Mouse (Mus musculus): ENCODE results near the gene Ddx42. TPM values are rescaled to one million over a fixed set of nuclear protein-coding genes. Genes with fewer than 3 reads are reported as not detected.

Ddx42 gene
- polyA plus RNA-seq, 1 experiment from 2014 or later, result 87.1 TPM

- Histone ChIP-seq H3K36me3 (no peaks in the 10 kb centered on the region), H3K4me1 (replicated peaks) (peaks cover 46% of the 10 kb centered on the region), H3K27me3 (0 out of 2 replicates have a peak, but pooled peaks cover 5% of the 10 kb centered on the region), H3K4me2 (peak overlapping the region; percentile 63), H3K27ac (replicated peaks) (peak overlapping the region; percentile 77), H3K9me3 (no peaks in the 10 kb centered on the region), H3K4me3 (peak overlapping the region; percentile 78), H3K9ac (peak overlapping the region; percentile 73)
- peak; percentile 20 for ATAC-seq (ENCODE audit: low read depth)
- 14% methylated on average over 16 of the region's 16 CpGs for WGBS
These were observed 56.6 kb downstream of the Ddx42 start for GRCm38 (mm10) chr11:106273311-106273684.

GRCm38 (mm10) chr11:106273811-106274210, 57.1 kb downstream of the Ddx42 start:
- no peak for ATAC-seq (ENCODE audit: low read depth)
- WGBS, result 97% methylated on average over 6 of the region's 6 CpGs
- Histone ChIP-seq H3K4me3 (no peak overlapping the region), H3K27me3 (0 out of 2 replicates have a peak, but pooled peaks cover 5% of the 10 kb centered on the region), H3K4me1 (replicated peaks) (peaks cover 41% of the 10 kb centered on the region), H3K27ac (replicated peaks) (no peak overlapping the region), H3K9me3 (no peaks in the 10 kb centered on the region), H3K9ac (no peak overlapping the region), H3K36me3 (no peaks in the 10 kb centered on the region), H3K4me2 (peak overlapping the region; percentile 63; the same call in 1 of the 2 replicates)

GRCm38 (mm10) chr11:106274374-106274773, 57.6 kb downstream of the Ddx42 start:
- no peak overlapping the region for H3K27ac ChIP-seq (replicated peaks)
- 94% methylated on average over 1 of the region's 1 CpGs for WGBS
- ATAC-seq (ENCODE audit: low read depth), result no peak
- no peak overlapping the region for H3K9ac ChIP-seq
- no peak overlapping the region for H3K4me3 ChIP-seq
- peaks cover 35% of the 10 kb centered on the region for H3K4me1 ChIP-seq (replicated peaks)
- 0 out of 2 replicates have a peak, but pooled peaks cover 5% of the 10 kb centered on the region for H3K27me3 ChIP-seq
- H3K4me2 ChIP-seq, result no peak overlapping the region
- H3K9me3 ChIP-seq, result no peaks in the 10 kb centered on the region
- no peaks in the 10 kb centered on the region for H3K36me3 ChIP-seq

GRCm38 (mm10) chr11:106274971-106275411, 58.3 kb downstream of the Ddx42 start:
- Histone ChIP-seq H3K4me2 (no peak overlapping the region), H3K27ac (replicated peaks) (no peak overlapping the region), H3K36me3 (no peaks in the 10 kb centered on the region), H3K27me3 (0 out of 2 replicates have a peak, but pooled peaks cover 5% of the 10 kb centered on the region), H3K9me3 (no peaks in the 10 kb centered on the region), H3K4me1 (replicated peaks) (peaks cover 32% of the 10 kb centered on the region), H3K4me3 (no peak overlapping the region), H3K9ac (no peak overlapping the region)
- 91% methylated on average over 7 of the region's 7 CpGs for WGBS
- ATAC-seq (ENCODE audit: low read depth), result no peak

- H3K4me1 ChIP-seq (replicated peaks), result peaks cover 17% of the 10 kb centered on the region
- no peak within 1 kb of the TSS for H3K27ac ChIP-seq (replicated peaks)
- H3K4me3 ChIP-seq, result peak within 1 kb of the TSS; percentile 15; the same call in 1 of the 2 replicates
- WGBS, result 11% methylated on average over 25 of the region's 25 CpGs
- peak; percentile 37; the same call in 1 of the 2 replicates for ATAC-seq (ENCODE audit: low read depth)
- 0 out of 2 replicates have a peak, but pooled peaks cover 5% of the 10 kb centered on the region for H3K27me3 ChIP-seq
- no peaks in the 10 kb centered on the region for H3K9me3 ChIP-seq
- no peak within 1 kb of the TSS for H3K9ac ChIP-seq
- peak within 1 kb of the TSS; percentile 50 for H3K4me2 ChIP-seq
- H3K36me3 ChIP-seq, result no peaks in the 10 kb centered on the region
These were observed 59.7 kb downstream of the Ddx42 start, which contains the start of gene Tcam1 for GRCm38 (mm10) chr11:106276454-106276853. Gene Tcam1 (plus strand): TSS chr11:106276672.

GRCm38 (mm10) chr11:106282452-106282851, 65.7 kb downstream of the Ddx42 start:
- ATAC-seq (ENCODE audit: low read depth), result no peak

GRCm38 (mm10) chr11:106283371-106283770, 66.6 kb downstream of the Ddx42 start:
- no peak for ATAC-seq (ENCODE audit: low read depth)
- WGBS, result 83% methylated on average over 4 of the region's 4 CpGs
- no peak overlapping the region for H3K9ac ChIP-seq
- H3K4me3 ChIP-seq, result no peak overlapping the region
- no peaks in the 10 kb centered on the region for H3K36me3 ChIP-seq
- H3K4me1 ChIP-seq (replicated peaks), result no peaks in the 10 kb centered on the region
- H3K4me2 ChIP-seq, result no peak overlapping the region
- no peaks in the 10 kb centered on the region for H3K27me3 ChIP-seq
- no peak overlapping the region for H3K27ac ChIP-seq (replicated peaks)
- H3K9me3 ChIP-seq, result no peaks in the 10 kb centered on the region

More at GRCm38 (mm10) chr11:106282452-106282851, 65.7 kb downstream of the Ddx42 start:
- Histone ChIP-seq H3K4me1 (replicated peaks) (no peaks in the 10 kb centered on the region), H3K36me3 (no peaks in the 10 kb centered on the region), H3K9ac (no peak overlapping the region), H3K4me3 (no peak overlapping the region), H3K9me3 (no peaks in the 10 kb centered on the region), H3K27ac (replicated peaks) (no peak overlapping the region), H3K27me3 (0 out of 2 replicates have a peak, but pooled peaks cover 5% of the 10 kb centered on the region), H3K4me2 (no peak overlapping the region)
- WGBS, result 88% methylated on average over 6 of the region's 6 CpGs

GRCm38 (mm10) chr11:106284126-106284525, 67.4 kb downstream of the Ddx42 start:
- H3K27ac ChIP-seq (replicated peaks), result no peak overlapping the region
- no peak overlapping the region for H3K4me3 ChIP-seq
- H3K9me3 ChIP-seq, result no peaks in the 10 kb centered on the region
- H3K9ac ChIP-seq, result no peak overlapping the region
- no peaks in the 10 kb centered on the region for H3K27me3 ChIP-seq
- WGBS, result 58% methylated on average over 8 of the region's 8 CpGs
- no peak for ATAC-seq (ENCODE audit: low read depth)
- H3K36me3 ChIP-seq, result no peaks in the 10 kb centered on the region
- H3K4me1 ChIP-seq (replicated peaks), result no peaks in the 10 kb centered on the region
- no peak overlapping the region for H3K4me2 ChIP-seq

- Histone ChIP-seq H3K36me3 (no peaks in the 10 kb centered on the region), H3K9ac (no peak overlapping the region), H3K4me1 (replicated peaks) (no peaks in the 10 kb centered on the region), H3K4me3 (no peak overlapping the region), H3K9me3 (no peaks in the 10 kb centered on the region), H3K4me2 (no peak overlapping the region), H3K27me3 (no peaks in the 10 kb centered on the region), H3K27ac (replicated peaks) (no peak overlapping the region)
- ATAC-seq (ENCODE audit: low read depth), result no peak
- 87% methylated on average over 7 of the region's 7 CpGs for WGBS
These were observed 69.5 kb downstream of the Ddx42 start for GRCm38 (mm10) chr11:106286206-106286605.

- no peak overlapping the region for H3K4me3 ChIP-seq
- no peaks in the 10 kb centered on the region for H3K4me1 ChIP-seq (replicated peaks)
- no peaks in the 10 kb centered on the region for H3K9me3 ChIP-seq
- no peaks in the 10 kb centered on the region for H3K36me3 ChIP-seq
- H3K27me3 ChIP-seq, result no peaks in the 10 kb centered on the region
- H3K4me2 ChIP-seq, result no peak overlapping the region
- no peak for ATAC-seq (ENCODE audit: low read depth)
- no peak overlapping the region for H3K9ac ChIP-seq
- no peak overlapping the region for H3K27ac ChIP-seq (replicated peaks)
- WGBS, result 78% methylated on average over 11 of the region's 11 CpGs
These were observed 70.3 kb downstream of the Ddx42 start for GRCm38 (mm10) chr11:106286987-106287386.

- ATAC-seq (ENCODE audit: low read depth), result no peak
- H3K9me3 ChIP-seq, result no peaks in the 10 kb centered on the region
- 62% methylated on average over 8 of the region's 8 CpGs for WGBS
These were observed 72.6 kb downstream of the Ddx42 start for GRCm38 (mm10) chr11:106289369-106289768.

GRCm38 (mm10) chr11:106290376-106290775, 73.7 kb downstream of the Ddx42 start:
- WGBS, result 89% methylated on average over 5 of the region's 5 CpGs
- H3K36me3 ChIP-seq, result no peaks in the 10 kb centered on the region
- H3K27me3 ChIP-seq, result no peaks in the 10 kb centered on the region
- ATAC-seq (ENCODE audit: low read depth), result no peak
- H3K9ac ChIP-seq, result no peak overlapping the region
- H3K27ac ChIP-seq (replicated peaks), result no peak overlapping the region
- no peak overlapping the region for H3K4me2 ChIP-seq
- no peak overlapping the region for H3K4me3 ChIP-seq
- no peaks in the 10 kb centered on the region for H3K9me3 ChIP-seq
- no peaks in the 10 kb centered on the region for H3K4me1 ChIP-seq (replicated peaks)

More at GRCm38 (mm10) chr11:106289369-106289768, 72.6 kb downstream of the Ddx42 start:
- Histone ChIP-seq H3K36me3 (no peaks in the 10 kb centered on the region), H3K4me1 (replicated peaks) (no peaks in the 10 kb centered on the region), H3K4me2 (no peak overlapping the region), H3K27me3 (no peaks in the 10 kb centered on the region), H3K27ac (replicated peaks) (no peak overlapping the region), H3K9ac (no peak overlapping the region), H3K4me3 (no peak overlapping the region)

- no peaks in the 10 kb centered on the region for H3K4me1 ChIP-seq (replicated peaks)
- no peaks in the 10 kb centered on the region for H3K9me3 ChIP-seq
- 88% methylated on average over 2 of the region's 2 CpGs for WGBS
- H3K4me3 ChIP-seq, result no peak overlapping the region
- no peaks in the 10 kb centered on the region for H3K36me3 ChIP-seq
- no peak for ATAC-seq (ENCODE audit: low read depth)
- no peak overlapping the region for H3K27ac ChIP-seq (replicated peaks)
- H3K9ac ChIP-seq, result no peak overlapping the region
- H3K27me3 ChIP-seq, result no peaks in the 10 kb centered on the region
- H3K4me2 ChIP-seq, result no peak overlapping the region
These were observed 75.1 kb downstream of the Ddx42 start for GRCm38 (mm10) chr11:106291861-106292260.
